Mouse (Mus musculus): ENCODE measurements around the gene Mmd2. TPM values are rescaled to one million over a fixed set of nuclear protein-coding genes. Genes with fewer than 3 reads are reported as not detected.

Gene Mmd2
- polyA plus RNA-seq (2017; shearing (Covaris generic)) = under 1 TPM in 1 of 2 experiments, not detected in 1; 0.24 TPM

DNA sequence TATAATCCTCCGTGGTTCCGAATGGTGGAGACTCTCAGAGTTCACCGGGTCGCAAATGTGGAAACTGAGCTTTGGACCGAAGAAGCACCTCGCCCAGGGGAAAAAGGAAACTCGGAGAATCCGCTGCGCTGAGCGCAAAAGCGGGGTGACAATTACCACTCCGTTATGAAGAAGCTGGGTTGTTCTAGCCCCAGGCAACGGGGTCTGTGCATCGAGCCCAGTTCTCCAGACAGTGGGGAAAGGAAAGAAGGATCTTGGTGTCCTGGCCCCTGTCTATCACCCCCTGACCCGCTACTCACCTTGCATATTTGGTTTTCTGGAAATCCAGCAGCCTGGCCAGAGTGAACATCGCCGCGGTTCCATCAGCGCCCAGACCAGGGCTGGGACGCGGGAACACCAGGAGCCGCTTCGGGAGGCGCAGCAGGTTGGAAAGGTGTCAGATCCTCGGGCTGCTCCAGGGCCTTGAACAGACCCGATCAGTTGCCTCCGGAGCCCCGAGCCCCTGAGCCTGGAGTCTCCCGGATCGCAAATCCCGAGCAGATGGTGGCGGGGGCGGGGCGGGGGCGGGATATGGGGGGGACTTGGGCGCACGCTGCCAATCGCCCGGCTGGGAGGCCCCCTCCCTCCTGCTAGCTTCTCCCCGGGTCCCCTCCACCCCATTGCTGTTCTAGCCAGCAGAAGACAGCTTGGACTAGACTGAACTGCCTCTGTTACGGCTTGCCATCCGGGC, at the start of gene Mmd2:
Gene Mmd2, minus strand, starts transcription at position 542 of the 730 bp plus-strand sequence.

DNA sequence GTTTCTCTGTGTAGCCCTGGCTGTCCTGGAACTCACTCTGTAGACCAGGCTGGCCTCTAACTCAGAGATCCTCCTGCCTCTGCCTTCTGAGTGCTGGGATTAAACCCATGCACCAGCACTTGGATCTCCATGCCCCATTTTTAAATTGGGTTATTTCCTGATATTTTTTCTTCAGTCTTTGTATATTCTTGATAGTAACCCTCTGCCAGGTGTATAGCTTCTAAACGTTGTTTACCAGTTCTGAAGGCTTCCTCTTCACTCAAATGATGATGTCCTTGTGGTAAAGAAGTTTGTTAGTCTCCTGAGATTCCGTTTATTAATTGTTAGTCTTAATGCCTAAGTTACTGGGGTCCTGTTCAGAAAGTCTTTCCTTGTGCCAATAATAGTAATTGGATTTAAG, 18.8 kb upstream of the Mmd2 start, which contains the start of gene Wipi2:
Gene Wipi2, plus strand, starts transcription at position 301 of the 400 bp plus-strand sequence.

DNA sequence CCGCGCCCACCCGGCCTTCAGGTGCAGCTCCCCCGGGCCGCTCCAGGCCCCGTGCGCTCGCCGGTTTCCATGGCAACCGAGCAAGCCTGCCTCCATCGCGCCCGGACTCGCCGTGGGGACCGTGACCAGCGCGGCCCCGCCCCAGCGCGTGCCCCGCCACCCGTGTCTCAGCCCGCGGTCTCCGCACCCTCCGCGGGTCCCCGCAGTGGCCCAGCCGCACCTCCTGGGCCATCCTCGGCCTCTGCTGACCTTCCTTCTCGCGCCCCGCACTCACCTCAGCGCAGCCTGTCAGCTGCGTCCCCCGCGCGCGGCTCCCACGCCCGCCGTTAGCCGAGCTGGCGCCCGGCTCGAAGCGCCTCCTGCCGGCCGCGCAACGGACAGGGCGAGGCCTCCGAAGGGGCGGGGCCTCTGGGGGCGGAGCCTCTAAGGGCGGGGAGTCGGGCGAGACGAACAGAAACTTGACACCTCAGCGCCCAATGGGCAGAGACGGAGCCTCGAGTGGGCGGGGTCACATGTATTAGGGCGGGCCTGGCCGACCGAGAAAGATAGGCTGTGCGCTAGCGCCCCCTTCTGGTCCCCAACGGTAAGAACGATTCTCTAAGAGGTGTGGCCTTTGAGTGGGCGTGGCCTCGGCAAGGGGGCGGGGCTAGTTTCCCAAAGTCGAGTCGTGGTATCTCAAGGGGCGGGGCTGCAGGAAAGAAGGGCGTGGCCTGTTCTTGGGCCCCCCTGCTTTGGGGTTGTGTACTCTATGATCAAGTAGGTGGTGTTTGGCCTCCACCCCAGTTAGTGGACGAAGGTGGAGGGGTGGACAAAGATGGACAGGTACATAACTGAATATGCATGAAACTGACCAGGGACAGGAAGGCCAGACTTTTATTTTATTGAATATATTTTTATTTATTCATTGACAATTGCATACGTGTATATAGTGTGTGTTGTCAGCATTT, 57.6 kb downstream of the Mmd2 start, which contains the start of gene Radil:
Gene Radil, minus strand, starts transcription at position 393 of the 947 bp plus-strand sequence.

DNA sequence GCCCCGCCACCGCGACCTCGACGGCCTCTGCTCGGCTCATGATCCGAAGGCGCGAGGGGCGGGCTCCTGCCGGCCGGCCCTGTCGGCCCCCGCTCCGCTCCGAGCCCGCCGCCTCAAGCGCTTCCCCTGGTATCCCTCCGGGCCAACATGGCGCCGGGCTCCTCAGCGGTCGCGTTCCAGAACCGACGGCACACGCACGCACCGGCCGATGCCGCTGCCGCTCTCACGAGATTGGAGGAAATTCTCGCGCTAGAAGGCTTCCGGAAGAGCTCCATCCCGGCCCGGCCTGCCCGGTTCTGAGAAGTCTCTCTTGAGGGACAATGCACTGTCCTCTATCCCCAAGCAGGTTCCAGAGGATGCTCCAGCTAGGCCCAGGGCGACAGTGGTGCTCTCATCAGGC, 78.7 kb downstream of the Mmd2 start, which contains the start of gene Papolb:
Gene Papolb, minus strand, starts transcription at position 162 of the 400 bp plus-strand sequence.

Other genes with a start within 250 kb of the Mmd2 start
- gene Foxk1, start 207.3 kb downstream of the Mmd2 start, polyA plus RNA-seq (2017; shearing (Covaris generic)) = 10 to 100 TPM; 12.8 to 17.1 TPM
- gene Ap5z1, start 144.9 kb downstream of the Mmd2 start, polyA plus RNA-seq (2017; shearing (Covaris generic)) = 10 to 100 TPM; 33.6 to 36.2 TPM
- under 1 TPM in 1 of 2 experiments, not detected in 1; 0.13 TPM for gene Papolb, start 78.7 kb downstream of the Mmd2 start, polyA plus RNA-seq (2017; shearing (Covaris generic))
- gene Radil, start 57.7 kb downstream of the Mmd2 start, polyA plus RNA-seq (2017; shearing (Covaris generic)) = under 1 TPM; 0.31 to 0.40 TPM
- 10 to 100 TPM; 40.1 to 47.2 TPM for gene Wipi2, start 18.9 kb upstream of the Mmd2 start, polyA plus RNA-seq (2017; shearing (Covaris generic))
- gene Slc29a4, start 83.7 kb upstream of the Mmd2 start, polyA plus RNA-seq (2017; shearing (Covaris generic)) = 1 to 10 TPM; 1.6 to 2.2 TPM
- 10 to 100 TPM; 24.3 to 26.3 TPM for gene Tnrc18, start 208.9 kb upstream of the Mmd2 start, polyA plus RNA-seq (2017; shearing (Covaris generic))